Mouse (Mus musculus) layer of hippocampus, postnatal 36 days (tissue): Measurements from ENCODE around the gene Vps8. TPM values are rescaled to one million over a fixed set of nuclear protein-coding genes. Genes with fewer than 3 reads are reported as not detected.

Source experiments
- DNase-seq, 2 experiments: peaks; one replicate each; pipeline ENCODE4 v3.0.0; 2022
- total RNA-seq, 2 experiments: library from RNA; stranded (reverse); gene quantifications; 2 replicates each; pipeline ENCODE4 v1.2.3; 2021

Vps8 gene
- total RNA-seq, 2 experiments from 2014 or later, result 48.1 to 54.7 TPM

DNA sequence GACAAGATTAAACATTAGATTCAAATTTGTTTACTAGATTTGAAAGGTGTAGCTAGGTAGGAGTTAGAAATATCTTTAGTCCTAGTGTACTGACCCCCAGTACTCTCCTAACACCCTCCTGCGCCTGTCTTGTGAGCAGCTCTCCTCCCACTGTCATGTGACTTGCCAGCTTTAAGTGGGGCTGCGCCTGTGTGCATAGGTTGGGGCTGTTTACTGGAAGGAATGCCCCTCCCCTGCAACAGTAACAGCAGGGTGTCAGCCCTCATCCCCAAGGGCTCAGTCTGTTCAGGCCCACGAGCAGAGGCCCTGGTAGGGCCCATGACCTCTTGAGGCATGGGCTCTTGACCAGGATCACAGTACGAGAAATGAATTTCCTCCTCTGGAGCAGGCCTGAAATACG, 62.8 kb downstream of the Vps8 start:
- DNase-seq, result no peak

DNA sequence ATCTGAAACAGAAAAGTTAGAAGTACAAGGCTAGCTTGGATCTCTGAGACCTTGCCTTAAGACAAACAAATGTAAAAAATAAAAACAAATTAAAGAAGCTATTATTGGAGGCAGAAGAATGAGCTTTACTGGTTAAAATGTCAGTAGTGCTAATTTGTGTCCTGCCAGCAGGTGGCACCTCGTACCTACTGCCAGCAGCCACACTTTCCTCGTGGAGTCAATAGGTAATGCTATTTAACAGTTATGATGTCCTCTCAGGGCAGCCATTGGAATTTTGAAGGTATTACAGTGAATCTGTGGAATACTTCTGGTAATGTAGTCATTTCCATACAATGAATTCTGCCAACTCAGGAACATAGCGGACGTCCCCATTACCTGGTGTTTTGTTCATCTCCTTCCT, 65.5 kb downstream of the Vps8 start:
- DNase-seq, result peak; percentile 38 to 47

DNA sequence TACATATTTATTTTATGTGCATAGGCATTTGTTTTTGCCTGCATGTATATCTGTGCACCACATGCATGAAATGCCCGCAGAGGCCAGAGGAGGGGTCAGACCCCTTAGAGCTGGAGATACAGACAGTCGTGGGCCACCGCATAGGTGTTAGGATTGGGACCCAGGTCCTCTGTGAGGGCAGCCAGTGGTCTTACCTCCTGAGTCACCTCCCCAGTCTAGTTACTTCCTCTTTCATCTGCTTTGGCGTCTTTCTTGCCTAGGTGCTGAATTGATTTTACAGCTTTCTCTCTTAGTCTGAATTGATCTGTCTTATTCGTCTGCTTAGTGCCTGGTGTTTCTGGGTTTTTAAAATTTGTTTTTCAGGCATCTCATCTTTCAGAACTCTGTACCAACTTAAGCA, 69.4 kb downstream of the Vps8 start:
- DNase-seq, result no peak

DNA sequence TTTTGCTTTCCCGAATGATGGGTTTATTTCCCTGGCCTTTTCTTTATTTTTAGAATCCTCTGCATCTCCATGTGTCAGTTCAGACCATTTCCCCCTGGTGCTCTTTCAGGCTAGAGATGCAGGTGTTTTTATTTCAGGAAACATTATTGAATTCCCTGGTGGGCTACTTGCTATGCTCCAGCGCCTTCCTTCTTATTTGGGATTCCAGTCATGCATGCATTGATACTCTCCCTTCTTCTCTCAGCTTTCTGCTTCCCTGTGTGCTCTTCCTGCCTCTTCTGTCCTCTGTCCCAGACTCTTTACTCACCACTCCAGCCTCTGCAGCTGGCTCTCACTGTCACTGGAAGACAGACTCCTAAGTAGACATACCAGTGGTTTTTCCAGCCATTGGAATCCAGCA, 70.0 kb downstream of the Vps8 start:
- DNase-seq, result no peak

DNA sequence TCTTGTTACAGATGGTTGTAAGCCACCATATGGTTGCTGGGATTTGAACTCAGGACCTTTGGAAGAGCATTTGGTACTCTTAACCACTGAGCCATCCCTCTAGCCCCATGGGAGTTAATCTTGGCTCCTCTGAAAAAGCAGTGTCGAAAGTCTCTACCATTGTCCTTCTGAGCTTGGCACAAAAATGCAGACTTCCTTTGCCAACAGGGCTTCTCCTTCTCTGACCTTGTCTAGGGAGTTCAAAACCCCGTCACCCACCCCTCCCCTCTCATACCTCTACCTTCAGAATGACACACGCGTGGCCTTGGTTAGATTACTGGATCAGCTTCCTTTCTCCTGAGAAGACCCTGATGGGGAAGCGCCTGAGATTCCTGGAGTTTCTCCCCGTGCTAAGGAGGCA, 71.8 kb downstream of the Vps8 start:
- DNase-seq, result no peak

DNA sequence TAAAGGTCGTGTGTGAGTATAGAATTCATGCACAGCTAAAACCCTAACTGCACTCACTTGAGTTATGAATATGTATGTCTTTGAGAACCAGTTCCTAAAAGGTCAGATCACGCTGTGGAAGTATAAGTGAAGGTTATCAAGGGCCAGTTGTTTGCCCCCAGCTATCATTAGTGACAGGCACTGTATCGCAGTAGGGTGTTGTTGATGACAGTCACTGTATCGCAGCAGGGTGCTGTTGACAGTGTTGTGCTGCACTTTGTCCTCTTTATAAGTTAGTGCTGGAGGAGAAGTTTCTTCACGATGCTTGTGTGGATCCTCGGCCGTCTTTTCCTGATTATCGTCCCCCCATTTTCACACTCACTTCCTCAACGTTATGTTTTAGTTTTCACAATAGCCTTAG, 73.9 kb downstream of the Vps8 start:
- DNase-seq, result no peak

DNA sequence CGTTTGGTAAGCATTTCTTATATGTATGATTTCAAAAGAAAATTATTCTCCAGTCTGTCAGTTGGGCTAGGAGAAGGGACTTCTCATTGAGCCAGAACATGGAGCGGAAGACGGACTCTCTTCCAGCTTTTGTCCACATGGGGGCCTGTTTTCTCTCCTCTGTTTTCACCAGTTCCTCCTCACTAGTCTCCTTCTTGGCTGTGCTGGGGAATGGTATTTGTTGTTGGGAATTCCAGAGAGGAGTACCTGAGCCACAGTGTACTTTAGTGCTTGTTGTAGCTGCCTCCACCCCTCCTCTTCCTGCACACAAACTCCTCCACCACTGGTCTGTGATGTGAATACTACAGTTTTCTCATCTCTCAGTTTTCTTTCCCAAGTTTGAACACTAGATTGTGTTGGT, 74.7 kb downstream of the Vps8 start:
- DNase-seq, result no peak

DNA sequence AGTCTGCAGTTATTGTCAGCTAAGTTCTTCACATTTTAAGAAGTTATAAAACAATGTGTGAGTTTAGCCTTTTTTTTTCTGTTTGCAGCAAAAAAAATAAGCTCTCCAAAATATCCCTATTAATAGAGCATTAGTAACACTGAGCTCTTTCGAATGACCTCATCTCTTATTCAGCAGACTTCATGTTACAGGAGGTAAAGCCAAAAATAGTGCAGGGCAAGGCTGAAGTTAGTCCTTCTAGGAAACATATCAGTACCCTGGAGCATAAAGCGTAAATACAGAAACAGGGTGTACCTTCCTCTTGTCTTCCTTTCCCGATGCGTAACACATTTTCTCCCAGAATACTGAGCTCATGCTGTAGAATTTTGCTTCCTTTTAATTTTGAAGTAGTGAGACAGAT, 76.1 kb downstream of the Vps8 start:
- no peak for DNase-seq

DNA sequence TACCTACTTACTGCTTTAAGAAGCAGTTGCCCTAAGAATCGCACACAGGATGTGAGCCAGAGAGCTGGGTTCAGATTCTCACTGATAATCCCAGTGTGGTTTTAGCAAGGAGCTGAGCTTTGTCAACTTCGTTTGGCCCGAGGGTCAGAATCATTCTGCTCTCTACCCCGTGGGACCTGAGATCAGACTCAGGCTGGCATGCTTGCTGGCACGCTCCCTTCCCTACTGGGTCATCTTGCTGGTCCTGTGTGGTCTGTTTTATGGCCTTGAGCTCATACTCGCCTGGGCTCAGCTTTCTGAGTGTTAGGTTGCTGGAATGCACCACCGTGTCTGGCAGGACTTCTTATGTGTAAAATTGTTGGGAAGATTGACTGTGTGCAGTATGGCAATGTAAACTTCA, 76.7 kb downstream of the Vps8 start:
- DNase-seq, result no peak

DNA sequence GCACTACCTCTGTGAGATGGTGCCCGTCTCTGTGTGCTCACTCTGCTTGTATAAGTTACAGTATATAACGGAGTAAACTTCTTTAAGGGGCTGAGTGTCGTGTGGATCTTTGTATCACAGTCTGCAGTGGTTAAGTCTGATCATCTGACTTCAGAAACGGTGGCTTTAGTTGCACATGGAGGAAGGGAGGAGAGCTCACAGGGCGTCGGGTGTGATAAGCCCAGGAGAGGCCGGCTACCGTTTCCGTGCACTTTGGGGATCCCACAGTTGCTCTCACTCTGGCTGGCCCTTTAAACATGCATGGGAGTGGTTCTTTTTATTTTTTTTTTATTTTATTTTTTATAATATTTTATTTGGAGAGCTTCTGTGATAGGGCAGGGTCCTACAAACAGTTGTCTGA, 95.9 kb downstream of the Vps8 start:
- DNase-seq, result no peak

DNA sequence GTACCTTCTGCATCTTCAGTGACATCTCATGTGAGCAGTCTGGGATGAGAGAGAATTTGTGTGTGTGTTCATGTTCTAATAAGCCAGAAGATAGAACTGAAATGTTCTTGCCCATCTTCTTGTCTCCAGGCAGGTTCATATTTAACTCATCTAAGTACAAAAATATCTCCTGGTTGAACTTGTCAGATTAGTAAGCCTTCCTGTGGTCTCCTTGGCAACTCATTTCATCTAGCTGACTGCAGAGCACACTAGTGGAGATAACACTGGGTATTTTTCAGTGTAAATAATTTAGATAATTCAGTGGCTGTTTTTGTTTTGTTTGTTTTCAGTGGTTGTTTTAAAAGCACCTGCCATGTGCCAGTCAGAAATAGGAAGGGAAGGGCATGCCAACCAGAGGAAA, 96.9 kb downstream of the Vps8 start:
- DNase-seq, result no peak

DNA sequence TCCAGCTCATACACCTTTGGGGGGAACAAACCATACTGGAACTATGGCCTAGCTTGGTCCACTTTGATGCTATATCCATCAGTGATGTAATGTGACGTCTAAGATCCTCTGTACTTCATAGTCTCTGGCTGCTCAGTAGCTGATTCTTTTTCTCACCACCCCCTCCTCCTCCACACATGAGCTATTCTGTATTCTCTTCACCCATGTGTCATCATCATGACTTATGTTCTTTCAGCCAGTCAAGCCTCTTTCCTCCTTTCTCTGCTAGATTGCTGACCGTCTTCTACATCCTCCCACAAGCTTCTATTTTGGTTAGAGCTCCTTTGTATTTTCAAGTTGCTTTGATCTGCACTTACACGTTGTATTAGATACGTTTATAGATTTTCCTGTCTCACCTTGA, 100.8 kb downstream of the Vps8 start:
- no peak for DNase-seq

DNA sequence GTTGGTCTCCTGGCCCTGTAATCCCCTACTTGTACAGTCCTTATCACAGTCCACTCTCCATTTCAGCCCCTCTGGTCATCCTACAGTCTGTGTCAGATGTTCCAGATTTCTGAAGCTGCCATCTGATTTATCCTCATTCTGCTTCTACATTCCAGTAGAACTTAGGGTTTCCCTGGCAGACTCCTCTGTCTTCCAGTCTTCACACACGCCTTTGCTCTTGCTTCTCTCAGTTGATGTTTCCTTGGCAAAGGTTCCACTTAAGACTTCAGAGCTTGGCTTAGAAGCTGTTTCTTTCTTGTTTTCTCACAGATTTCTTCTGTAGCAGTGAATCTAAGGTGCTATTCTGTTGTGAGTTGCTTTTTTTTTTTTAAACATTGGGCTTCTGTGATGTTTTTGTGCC, 102.5 kb downstream of the Vps8 start:
- no peak for DNase-seq

DNA sequence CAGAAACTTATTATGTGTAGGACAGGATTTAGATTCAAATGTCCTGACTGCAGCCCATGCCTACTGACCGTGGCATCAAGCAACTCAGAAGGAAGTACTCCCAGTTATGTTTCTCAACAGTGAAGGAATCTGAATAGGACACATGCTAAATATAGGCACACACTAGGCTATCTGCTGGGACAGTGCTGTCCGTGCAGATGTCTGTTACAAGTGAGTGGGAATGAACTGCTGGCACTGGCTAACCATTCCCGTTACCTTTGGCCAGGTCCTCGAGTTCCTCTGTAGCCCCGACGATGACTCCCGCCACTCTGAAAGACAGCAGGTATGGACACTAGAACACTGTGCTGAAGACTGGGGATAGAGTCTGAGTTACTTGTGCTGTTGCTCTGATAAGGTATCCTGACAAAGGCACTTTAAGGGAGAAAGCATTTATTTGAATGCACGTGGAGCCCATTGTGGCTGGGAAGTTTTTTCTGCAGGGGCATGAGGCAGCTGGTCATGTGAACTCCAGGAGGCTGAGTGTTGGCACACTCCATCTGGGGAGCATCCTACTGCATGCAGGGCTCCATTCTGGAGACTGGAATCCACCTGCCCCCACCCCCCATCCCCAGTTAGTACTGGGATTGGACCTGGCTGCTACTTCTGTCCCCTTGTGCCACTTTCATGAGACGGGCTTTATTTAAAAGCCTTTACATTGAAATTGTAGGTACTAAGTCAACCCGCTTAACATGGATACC, 104.5 kb downstream of the Vps8 start:
- DNase-seq, result no peak

DNA sequence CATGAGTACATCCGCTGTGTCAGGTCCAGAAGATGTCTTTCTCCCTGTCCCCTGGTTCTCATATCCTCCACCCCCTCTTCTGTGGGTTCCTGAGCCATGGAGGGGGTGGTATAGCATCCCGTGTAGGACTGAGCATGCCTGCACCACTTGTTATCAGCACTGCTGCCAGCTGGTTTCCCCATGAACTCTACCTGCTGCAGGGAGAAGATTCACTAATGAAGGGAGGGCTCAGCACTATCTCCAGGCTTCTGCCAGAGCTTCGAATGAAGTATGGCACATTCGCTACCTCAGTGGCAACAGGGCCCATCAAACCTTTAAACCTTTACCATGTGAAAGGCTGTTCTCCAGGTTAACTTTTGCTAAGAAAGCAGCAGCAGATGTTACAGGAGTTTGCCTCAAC, 110.6 kb downstream of the Vps8 start:
- DNase-seq, result no peak

DNA sequence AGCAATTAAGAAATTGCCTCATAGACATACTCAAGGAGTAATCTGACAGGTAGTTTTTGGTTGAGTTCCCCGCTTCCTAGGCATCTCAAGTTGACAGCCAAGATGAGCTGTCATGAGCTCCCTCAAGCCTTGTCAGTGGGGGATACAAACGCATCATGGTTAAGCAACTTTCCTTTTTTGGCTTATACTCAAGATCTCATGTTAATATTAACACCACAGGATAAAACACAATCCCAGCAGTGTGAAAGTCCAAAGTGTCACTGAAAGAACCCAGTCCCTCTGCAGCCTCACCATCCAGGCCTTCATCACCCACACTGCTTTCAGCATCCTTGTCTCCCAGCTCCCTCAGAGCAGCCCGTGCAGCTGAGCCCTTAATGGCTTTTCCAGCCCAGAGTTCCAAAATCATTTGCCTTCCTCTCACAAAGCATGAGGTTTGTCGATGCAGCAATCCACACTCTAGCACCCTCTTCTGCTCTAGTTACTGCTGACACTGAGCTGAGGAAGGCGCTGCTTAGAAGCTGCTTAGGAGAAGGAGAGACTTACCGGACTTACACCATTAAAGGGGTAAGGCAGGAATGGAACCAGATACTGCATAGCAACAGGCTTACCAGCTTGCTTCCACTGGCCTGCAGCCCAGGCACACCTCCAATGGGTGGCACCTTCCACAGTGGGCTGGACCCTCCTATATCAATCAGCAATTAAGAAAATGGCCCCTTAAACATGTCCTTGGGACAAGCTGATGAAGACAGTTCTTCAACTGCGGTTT, 113.5 kb downstream of the Vps8 start:
- DNase-seq, result no peak

DNA sequence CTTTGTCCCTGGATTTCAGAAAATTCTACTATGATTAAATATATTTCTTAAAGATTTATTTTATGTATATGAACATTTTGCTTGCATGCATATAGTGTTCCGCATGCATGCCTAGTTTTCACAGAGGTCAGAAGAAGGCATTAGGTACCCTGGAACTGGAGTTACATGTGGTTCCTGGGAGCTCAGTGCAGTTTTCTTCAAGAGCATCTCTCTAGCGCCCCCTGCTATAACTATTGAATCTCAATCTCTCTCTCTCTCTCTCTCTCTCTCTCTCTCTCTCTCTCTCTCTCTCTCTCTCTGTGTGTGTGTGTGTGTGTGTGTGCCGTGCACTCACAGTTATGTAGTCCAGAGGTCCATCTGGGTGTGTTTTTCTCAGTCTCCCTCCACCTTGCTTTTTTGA, 114.4 kb downstream of the Vps8 start:
- DNase-seq, result no peak

DNA sequence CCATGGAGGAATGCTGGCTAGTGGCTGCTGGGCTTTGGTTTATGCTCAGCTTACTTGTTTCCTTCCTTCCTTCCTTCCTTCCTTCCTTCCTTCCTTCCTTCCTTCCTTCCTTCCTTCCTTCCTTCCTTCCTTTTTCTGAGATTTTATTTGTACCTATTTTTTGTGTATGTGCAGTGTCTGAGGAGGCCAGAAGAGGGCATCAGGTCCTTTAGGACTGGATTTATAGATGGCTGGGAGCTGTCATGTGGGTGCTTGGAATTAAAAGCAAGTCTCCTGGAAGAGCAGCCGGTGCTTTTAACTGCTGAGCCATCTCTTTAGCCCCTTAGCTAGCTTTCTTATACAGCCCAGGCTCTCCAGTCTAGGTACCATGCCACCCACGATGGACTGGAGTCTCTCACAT, 116.0 kb downstream of the Vps8 start:
- no peak for DNase-seq

DNA sequence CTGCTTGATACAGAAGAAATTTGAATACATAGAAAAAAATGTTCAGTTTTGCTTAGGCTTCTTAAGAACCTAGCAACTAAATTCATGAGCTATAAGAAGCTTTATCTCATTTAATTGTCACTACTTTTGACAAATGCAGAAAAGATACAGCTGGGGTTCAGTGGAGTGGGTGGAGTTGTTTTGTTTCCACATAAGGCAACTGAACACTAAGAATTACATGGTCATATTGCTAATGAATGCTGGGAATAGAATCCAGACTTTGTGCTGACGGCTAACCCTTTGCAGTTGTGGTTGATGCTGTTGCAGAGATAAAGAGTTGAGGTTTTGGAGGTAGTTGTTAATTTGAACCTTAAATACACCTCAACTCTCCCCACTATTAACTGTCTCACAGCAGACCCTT, 119.6 kb downstream of the Vps8 start:
- no peak for DNase-seq

DNA sequence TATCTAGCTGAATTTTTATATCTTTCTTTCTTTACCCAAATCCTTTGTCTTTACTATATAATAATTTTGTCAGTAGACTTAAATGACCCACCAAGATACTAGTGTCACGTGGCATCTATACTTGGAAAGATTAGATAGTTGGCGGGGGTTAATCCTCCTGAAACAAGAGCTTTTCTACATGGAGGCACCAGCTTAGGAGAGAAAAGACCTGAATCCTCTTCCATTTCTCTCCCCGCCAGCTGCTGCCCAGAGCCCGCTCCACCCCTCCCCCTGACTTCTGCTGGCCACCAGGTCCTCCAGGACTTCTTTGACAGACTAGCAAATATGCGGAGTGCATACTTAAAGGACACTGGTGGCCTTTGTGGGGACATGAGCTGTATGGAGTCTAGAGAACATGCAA, 124.5 kb downstream of the Vps8 start:
- no peak for DNase-seq

DNA sequence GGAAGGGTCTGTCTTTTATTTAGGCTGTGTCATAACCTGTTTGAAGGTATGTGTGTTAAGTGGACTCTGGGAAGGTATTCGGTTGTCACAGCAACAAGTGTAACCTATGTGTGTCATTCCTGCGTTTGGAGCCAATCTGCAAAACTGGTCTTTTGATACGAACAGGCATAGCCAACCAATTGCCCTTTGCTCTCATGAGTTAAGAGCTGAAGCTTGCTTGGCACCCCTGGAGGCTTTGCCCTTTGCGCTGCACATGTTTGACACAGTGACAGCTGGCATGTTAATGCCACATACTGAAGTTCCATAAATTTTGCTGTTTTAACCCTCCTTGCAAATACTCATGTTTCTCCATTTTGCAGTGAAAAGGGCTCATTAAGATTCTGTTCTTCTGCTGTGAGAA, 126.8 kb downstream of the Vps8 start:
- DNase-seq, result no peak

DNA sequence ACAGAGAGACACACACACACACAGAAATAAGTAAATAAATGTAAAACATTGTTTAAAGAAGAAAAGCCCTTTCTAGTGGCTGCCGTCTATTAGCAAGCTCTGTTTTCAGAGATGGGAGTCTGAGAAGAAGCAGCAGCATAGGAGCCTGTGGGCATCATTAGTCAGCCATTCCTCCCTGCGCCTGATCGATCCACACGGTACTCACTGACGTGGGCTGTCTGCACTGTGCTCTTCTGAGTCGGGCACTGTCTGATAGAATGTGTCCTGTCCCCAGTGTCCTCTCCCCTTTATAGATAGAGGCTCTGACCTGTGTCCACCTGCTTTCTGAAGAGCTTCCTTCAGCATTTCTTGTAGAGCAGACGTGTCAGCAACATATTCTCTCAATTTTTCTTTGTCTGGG, 127.5 kb downstream of the Vps8 start:
- no peak for DNase-seq

DNA sequence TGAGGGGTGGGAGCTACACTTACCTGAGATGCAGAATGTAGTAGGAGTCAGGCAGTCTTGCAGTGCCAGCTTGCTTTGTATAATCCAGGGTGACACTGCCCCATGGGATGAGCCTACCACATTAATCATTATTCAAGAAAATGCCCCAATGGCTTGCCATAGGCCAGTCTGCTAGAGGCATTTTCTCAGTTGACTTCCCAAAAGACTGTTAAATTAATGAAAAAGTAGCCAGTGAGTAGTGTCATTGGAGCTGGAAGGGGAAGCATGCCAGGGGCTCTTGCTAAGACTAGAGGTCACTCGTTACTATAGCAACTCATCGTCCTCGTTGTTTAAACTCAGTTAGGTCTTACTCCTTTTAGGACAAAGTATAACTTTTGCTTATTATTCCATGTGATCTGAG, 130.6 kb downstream of the Vps8 start:
- no peak for DNase-seq

DNA sequence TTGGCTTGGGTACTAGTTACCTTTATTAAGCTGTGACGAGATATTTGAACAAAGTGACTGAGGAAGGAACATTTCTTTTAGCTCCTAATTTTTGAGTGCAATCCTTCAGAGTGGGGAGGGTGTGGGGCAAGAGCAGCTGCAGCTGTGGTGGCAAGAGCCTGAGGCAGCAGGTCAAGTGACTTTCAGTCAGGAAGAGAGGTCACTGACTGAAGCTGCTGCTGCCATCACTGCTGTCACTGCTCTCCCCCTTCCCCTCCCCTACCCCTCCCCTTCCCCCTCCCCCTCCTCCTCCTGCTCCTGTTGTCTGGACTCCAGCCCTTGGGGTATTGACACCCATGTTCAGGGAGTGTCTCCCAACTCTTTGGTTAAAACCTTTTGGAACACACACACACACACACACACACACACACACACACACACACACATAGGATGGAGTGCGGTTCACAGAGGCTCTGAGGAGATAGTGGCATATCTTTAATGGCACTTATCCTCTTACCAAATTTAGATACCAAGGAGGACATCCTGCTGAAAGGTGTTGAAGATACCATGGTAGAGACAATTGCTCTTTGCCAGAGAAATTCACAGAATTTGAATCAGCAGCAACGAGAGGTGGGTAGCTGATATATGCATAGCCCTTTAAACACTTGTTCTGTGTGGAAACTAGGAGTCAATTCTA, 139.8 kb downstream of the Vps8 start:
- DNase-seq, result no peak
